Mouse (Mus musculus) spleen, postnatal 0 days (tissue): ENCODE measurements around the gene Iqcf6. TPM values are rescaled to one million over a fixed set of nuclear protein-coding genes. Genes with fewer than 3 reads are reported as not detected.

Experiments
- polyA plus RNA-seq: library from polyadenylated mRNA; unstranded; fragments of >200 nt; fragmentation: Nextera tagmentation; extraction: Ambion mirVana; gene quantifications from 2 replicates; pipeline ENCODE4 v1.2.1, GENCODE M21; 2015

Gene Iqcf6
- not detected in 2 replicates for polyA plus RNA-seq

GRCm38 (mm10) chr9:106626282-106626681 is at the start of gene Iqcf6:
TSS of gene Iqcf6 (plus strand) at chr9:106626582.

GRCm38 (mm10) chr9:106655884-106656720 is 29.7 kb downstream of the Iqcf6 start, which contains the start of gene Grm2:
TSS of gene Grm2 (minus strand) at chr9:106656082.

Other genes starting within 250 kb of the Iqcf6 start
- gene Rpl29, start 197.1 kb upstream of the Iqcf6 start, polyA plus RNA-seq = 805 and 852 TPM in 2 replicates
- gene Acy1, start 188.3 kb upstream of the Iqcf6 start, polyA plus RNA-seq = 10.7 and 12.2 TPM in 2 replicates
- gene Abhd14b, start 179.1 kb upstream of the Iqcf6 start, polyA plus RNA-seq = 2.9 and 4.4 TPM in 2 replicates
- 17.5 and 19.9 TPM in 2 replicates for gene Abhd14a, start 178.9 kb upstream of the Iqcf6 start, polyA plus RNA-seq
- 3.9 and 7.1 TPM in 2 replicates for gene Pcbp4, start 173.3 kb upstream of the Iqcf6 start, polyA plus RNA-seq
- gene Gpr62, start 160.6 kb upstream of the Iqcf6 start, polyA plus RNA-seq = 0.17 TPM in 1 of 2 replicates, not detected in the other
- gene Rrp9, start 150.6 kb upstream of the Iqcf6 start, polyA plus RNA-seq = 29.7 and 32.9 TPM in 2 replicates
- 3.2 and 4.3 TPM in 2 replicates for gene Parp3, start 149.6 kb upstream of the Iqcf6 start, polyA plus RNA-seq
- gene Iqcf1, start 126.6 kb upstream of the Iqcf6 start, polyA plus RNA-seq = not detected in 2 replicates
- not detected in 2 replicates for gene Iqcf5, start 112.0 kb upstream of the Iqcf6 start, polyA plus RNA-seq
- gene Iqcf3, start 65.0 kb upstream of the Iqcf6 start, polyA plus RNA-seq = not detected in 2 replicates
- gene Iqcf4, start 55.6 kb upstream of the Iqcf6 start, polyA plus RNA-seq = not detected in 2 replicates
- not detected in 2 replicates for gene Grm2, start 29.5 kb downstream of the Iqcf6 start, polyA plus RNA-seq
- gene Tex264, start 59.3 kb downstream of the Iqcf6 start, polyA plus RNA-seq = 16.8 and 20.6 TPM in 2 replicates
- 2.9 and 3.1 TPM in 2 replicates for gene Rad54l2, start 162.6 kb downstream of the Iqcf6 start, polyA plus RNA-seq
- gene Dcaf1, start 195.3 kb downstream of the Iqcf6 start, polyA plus RNA-seq = 7.3 and 8.5 TPM in 2 replicates